22 mouse cellular contexts compared by ENCODE assay signal in the genomic region with DNA sequence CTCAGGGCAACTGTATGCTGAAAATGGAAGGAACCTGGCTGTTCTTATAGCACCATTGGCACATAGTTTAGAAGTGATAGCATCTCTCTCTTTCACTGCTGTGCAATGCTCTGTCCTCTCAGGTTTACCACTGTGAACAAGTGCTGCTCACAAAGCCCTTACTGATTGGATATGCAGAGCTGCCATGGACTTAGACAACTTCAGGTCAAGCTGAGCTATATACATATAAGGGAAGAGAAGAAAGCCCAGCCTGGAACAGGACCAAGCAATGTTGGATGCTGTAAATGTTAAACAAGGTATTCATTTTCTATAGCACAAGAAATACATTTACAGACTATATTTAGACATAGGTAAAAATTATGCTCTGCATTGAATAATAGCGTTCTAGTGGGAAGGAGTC. TPM values are rescaled to one million over a fixed set of nuclear protein-coding genes. Genes with fewer than 3 reads are reported as not detected.
DNase-seq lines count a peak whose midpoint lies in the region; ATAC-seq and TF ChIP-seq lines count a peak whose summit lies in the region.
"Had no signal": no experiment of that assay in that cellular context is flagged by ENCODE, and none has a peak within 500 bp of the region (broad histone marks: within the 10 kb centered on the region; RNA-seq: fewer than 3 reads in every experiment).

No protein-coding gene starts in this region.

- no peak overlapping the region for H3K27ac ChIP-seq in stomach, embryonic 14.5 days (ENCODE audit: low read length)
- H3K27ac ChIP-seq in stomach, postnatal 0 days (replicated peaks), result no peak overlapping the region
- H3K27ac ChIP-seq in intestine, embryonic 16.5 days (ENCODE audit: low read length), result 0 out of 2 replicates have a peak overlapping the region, but pooled peaks have one; percentile 58
- no peak overlapping the region for H3K27ac ChIP-seq in stomach, embryonic 16.5 days (ENCODE audit: low read length)
- H3K27ac ChIP-seq: embryonic facial prominence, embryonic 13.5 days; embryonic facial prominence, embryonic 15.5 days; forebrain, embryonic 10.5 days; forebrain, embryonic 12.5 days had no signal

- no peaks in the 10 kb centered on the region for H3K27me3 ChIP-seq in stomach, embryonic 14.5 days (ENCODE audit: control insufficient read depth, insufficient read depth, low read length)
- no peaks in the 10 kb centered on the region for H3K27me3 ChIP-seq in stomach, postnatal 0 days (ENCODE audit: control insufficient read depth, insufficient read depth, low read length)
- no peaks in the 10 kb centered on the region for H3K27me3 ChIP-seq in intestine, embryonic 16.5 days (replicated peaks; ENCODE audit: control insufficient read depth, insufficient read depth, low read length)
- no peaks in the 10 kb centered on the region for H3K27me3 ChIP-seq in stomach, embryonic 16.5 days (ENCODE audit: control insufficient read depth, insufficient read depth, low read length)
- H3K27me3 ChIP-seq: embryonic facial prominence, embryonic 13.5 days; embryonic facial prominence, embryonic 15.5 days; forebrain, embryonic 12.5 days had no signal

- no peaks in the 10 kb centered on the region for H3K36me3 ChIP-seq in stomach, embryonic 14.5 days (ENCODE audit: control insufficient read depth, insufficient read depth, low read length)
- H3K36me3 ChIP-seq in stomach, postnatal 0 days (ENCODE audit: control insufficient read depth, insufficient read depth, low read length), result no peaks in the 10 kb centered on the region
- H3K36me3 ChIP-seq in intestine, embryonic 16.5 days (ENCODE audit: control insufficient read depth, insufficient read depth, low read length), result no peaks in the 10 kb centered on the region
- H3K36me3 ChIP-seq in stomach, embryonic 16.5 days (ENCODE audit: control insufficient read depth, insufficient read depth, low read length), result no peaks in the 10 kb centered on the region
- H3K36me3 ChIP-seq: embryonic facial prominence, embryonic 13.5 days; embryonic facial prominence, embryonic 15.5 days; forebrain, embryonic 10.5 days; forebrain, embryonic 12.5 days had no signal

- DNase-seq in stomach, postnatal 0 days (ENCODE audit: low spot score), result no peak
- DNase-seq in cerebellum, postnatal 36 days, result no peak
- no peak for DNase-seq in right cerebral cortex, postnatal 25 days
- DNase-seq: adrenal gland, adult 2 months; adrenal gland, postnatal 10 days; adrenal gland, postnatal 25 days; cerebellum, adult 11-12 months; cerebellum, adult 2 months; cerebellum, adult 9-10 months; cerebellum, postnatal 10 days; cerebellum, postnatal 25 days; embryo, embryonic 11 days; forebrain, postnatal 0 days had no signal

- no peak overlapping the region for H3K9ac ChIP-seq in stomach, embryonic 14.5 days (replicated peaks; ENCODE audit: low read depth, low read length)
- H3K9ac ChIP-seq in stomach, postnatal 0 days (ENCODE audit: low read length), result no peak overlapping the region
- no peak overlapping the region for H3K9ac ChIP-seq in intestine, embryonic 16.5 days (ENCODE audit: low read depth, low read length)
- H3K9ac ChIP-seq in stomach, embryonic 16.5 days (ENCODE audit: low read length), result no peak overlapping the region
- H3K9ac ChIP-seq: embryonic facial prominence, embryonic 13.5 days; embryonic facial prominence, embryonic 15.5 days; forebrain, embryonic 12.5 days; forebrain, postnatal 0 days had no signal

- TF ChIP-seq CTCF in stomach, postnatal 0 days (IDR thresholded peaks at IDR 0.05; ENCODE audit: low read depth), result no peak

- H3K9me3 ChIP-seq in stomach, embryonic 14.5 days (ENCODE audit: control insufficient read depth, low read depth, low read length), result no peaks in the 10 kb centered on the region
- H3K9me3 ChIP-seq in stomach, postnatal 0 days (ENCODE audit: control insufficient read depth, low read length), result no peaks in the 10 kb centered on the region
- H3K9me3 ChIP-seq in intestine, embryonic 16.5 days (ENCODE audit: control insufficient read depth, low read length), result no peaks in the 10 kb centered on the region
- H3K9me3 ChIP-seq in stomach, embryonic 16.5 days (replicated peaks; ENCODE audit: control insufficient read depth, low read length), result no peaks in the 10 kb centered on the region
- H3K9me3 ChIP-seq: embryonic facial prominence, embryonic 13.5 days; embryonic facial prominence, embryonic 15.5 days; forebrain, embryonic 10.5 days; forebrain, embryonic 12.5 days had no signal

- TF ChIP-seq EP300 in stomach, postnatal 0 days (optimal IDR thresholded peaks at IDR 0.05), result no peak

- H3K4me1 ChIP-seq in stomach, embryonic 14.5 days (ENCODE audit: control insufficient read depth, insufficient read depth, low read length), result no peaks in the 10 kb centered on the region
- no peaks in the 10 kb centered on the region for H3K4me1 ChIP-seq in stomach, postnatal 0 days (replicated peaks; ENCODE audit: control insufficient read depth, insufficient read depth)
- H3K4me1 ChIP-seq in intestine, embryonic 16.5 days (ENCODE audit: control insufficient read depth, insufficient read depth, low read length), result no peaks in the 10 kb centered on the region
- no peaks in the 10 kb centered on the region for H3K4me1 ChIP-seq in stomach, embryonic 16.5 days (ENCODE audit: control insufficient read depth, insufficient read depth, low read length)
- H3K4me1 ChIP-seq: embryonic facial prominence, embryonic 13.5 days; embryonic facial prominence, embryonic 15.5 days; forebrain, embryonic 10.5 days; forebrain, embryonic 12.5 days had no signal

- 70% methylated on average over 1 of the region's 1 CpGs for WGBS in stomach, embryonic 14.5 days
- WGBS in stomach, postnatal 0 days, result 56% methylated on average over 1 of the region's 1 CpGs
- WGBS in intestine, embryonic 16.5 days, result 89% methylated on average over 1 of the region's 1 CpGs
- 75% methylated on average over 1 of the region's 1 CpGs for WGBS in stomach, embryonic 16.5 days

- no peak overlapping the region for H3K4me3 ChIP-seq in stomach, embryonic 14.5 days (ENCODE audit: low read depth, low read length)
- no peak overlapping the region for H3K4me3 ChIP-seq in stomach, postnatal 0 days (ENCODE audit: low read depth, low read length)
- no peak overlapping the region for H3K4me3 ChIP-seq in intestine, embryonic 16.5 days (ENCODE audit: low read length)
- H3K4me3 ChIP-seq in stomach, embryonic 16.5 days (replicated peaks; ENCODE audit: low read length), result no peak overlapping the region
- H3K4me3 ChIP-seq: embryonic facial prominence, embryonic 13.5 days; embryonic facial prominence, embryonic 15.5 days; erythroblast, embryonic 14.5 days; forebrain, embryonic 10.5 days; forebrain, embryonic 12.5 days had no signal

- no peak overlapping the region for H3K4me2 ChIP-seq in stomach, embryonic 14.5 days (replicated peaks; ENCODE audit: low read depth, low read length)
- H3K4me2 ChIP-seq in stomach, postnatal 0 days (replicated peaks; ENCODE audit: low read depth), result no peak overlapping the region
- no peak overlapping the region for H3K4me2 ChIP-seq in intestine, embryonic 16.5 days (ENCODE audit: low read depth, low read length)
- H3K4me2 ChIP-seq in stomach, embryonic 16.5 days (ENCODE audit: low read depth, low read length), result no peak overlapping the region
- H3K4me2 ChIP-seq: embryonic facial prominence, embryonic 13.5 days; embryonic facial prominence, embryonic 15.5 days; forebrain, embryonic 12.5 days had no signal

- peak; percentile 28; the same call in 1 of the 2 replicates for ATAC-seq in stomach, embryonic 14.5 days (ENCODE audit: insufficient number of reproducible peaks, insufficient read depth, low FRiP score, low read depth)
- no peak for ATAC-seq in stomach, postnatal 0 days (ENCODE audit: low FRiP score, low TSS enrichment)
- ATAC-seq in intestine, embryonic 16.5 days, result peak; percentile 55; the same call in 1 of the 2 replicates
- ATAC-seq in stomach, embryonic 16.5 days (ENCODE audit: insufficient read depth, low FRiP score), result peak; percentile 66; the same call in 1 of the 2 replicates
- ATAC-seq: forebrain, embryonic 14.5 days; forebrain, postnatal 0 days had no signal

RNA-seq across cellular contexts. Expression of a gene that starts 34.4 kb away (rescaled TPM):
- polyA plus RNA-seq in stomach, embryonic 14.5 days (2014; fragmentation: Nextera tagmentation; extraction: Ambion mirVana), result 64.0 and 74.5 TPM in 2 replicates
- polyA plus RNA-seq in stomach, postnatal 0 days (2015; fragmentation: Nextera tagmentation; extraction: Ambion mirVana), result 33.0 and 41.1 TPM in 2 replicates
- 17.8 and 24.8 TPM in 2 replicates for polyA plus RNA-seq in intestine, embryonic 16.5 days (2015; fragmentation: Nextera tagmentation; extraction: Ambion mirVana)
- 30.3 and 36.6 TPM in 2 replicates for polyA plus RNA-seq in stomach, embryonic 16.5 days (2015; fragmentation: Nextera tagmentation; extraction: Ambion mirVana)
- polyA plus RNA-seq: erythroblast, embryonic 14.5 days had no signal
